Mouse (Mus musculus) adrenal gland, postnatal 4 days (tissue): Measurements from ENCODE around the gene Slit3. TPM values are rescaled to one million over a fixed set of nuclear protein-coding genes. Genes with fewer than 3 reads are reported as not detected.
A peak's percentile ranks its signal among the peaks of the same experiment; 100 is the strongest.

ENCODE experiments used
- DNase-seq, 2 experiments: peaks; one replicate each; pipeline ENCODE4 v3.0.0; 2021 to 2022; ENCODE audit warnings: low spot score in 2 of 2, mixed read lengths in 2 of 2
- total RNA-seq, 2 experiments: library from RNA; stranded (reverse); gene quantifications; 2 replicates each; pipeline ENCODE4 v1.2.3; 2021

Gene Slit3
- total RNA-seq, 2 experiments from 2014 or later: 60.3 to 62.2 TPM

DNA sequence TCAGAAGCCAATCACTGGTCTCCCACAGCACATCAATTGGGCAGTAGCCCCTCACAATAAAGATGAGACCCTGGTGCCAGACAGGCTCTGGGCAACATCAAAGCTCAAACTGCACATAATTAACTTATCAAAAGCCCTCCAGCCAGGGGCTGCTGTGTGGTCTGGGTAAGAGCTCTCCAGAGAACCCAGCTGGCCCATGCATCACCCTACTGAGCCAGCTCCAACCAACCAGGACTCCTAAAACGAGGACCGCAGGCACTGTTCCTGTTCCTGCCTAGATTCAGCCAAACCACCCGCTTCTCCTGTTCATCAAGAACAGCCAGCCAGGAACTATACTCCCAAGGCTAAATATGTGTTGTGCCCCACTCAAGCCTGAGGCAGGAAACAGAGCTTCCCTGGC lies 549.7 kb downstream of the Slit3 start:
- DNase-seq: no peak

DNA sequence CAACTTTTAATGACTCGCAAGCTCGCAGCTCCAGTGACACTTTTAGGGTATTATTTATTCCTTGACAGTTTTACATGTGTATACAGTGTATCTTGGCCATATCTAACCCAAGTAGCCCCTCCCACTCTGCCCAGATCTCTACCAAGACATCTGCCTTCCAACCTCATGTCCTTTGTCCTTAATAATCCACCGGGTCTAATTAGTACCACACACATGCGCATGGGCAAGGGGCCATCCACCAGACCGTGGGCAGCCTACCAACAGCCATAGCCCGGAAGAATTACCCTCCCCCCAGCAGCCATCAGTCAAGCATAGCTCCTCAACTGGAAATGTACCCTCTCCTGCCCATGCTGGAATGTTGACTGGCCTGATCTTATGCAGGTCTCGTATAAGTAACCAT lies 552.0 kb downstream of the Slit3 start:
- DNase-seq: no peak

DNA sequence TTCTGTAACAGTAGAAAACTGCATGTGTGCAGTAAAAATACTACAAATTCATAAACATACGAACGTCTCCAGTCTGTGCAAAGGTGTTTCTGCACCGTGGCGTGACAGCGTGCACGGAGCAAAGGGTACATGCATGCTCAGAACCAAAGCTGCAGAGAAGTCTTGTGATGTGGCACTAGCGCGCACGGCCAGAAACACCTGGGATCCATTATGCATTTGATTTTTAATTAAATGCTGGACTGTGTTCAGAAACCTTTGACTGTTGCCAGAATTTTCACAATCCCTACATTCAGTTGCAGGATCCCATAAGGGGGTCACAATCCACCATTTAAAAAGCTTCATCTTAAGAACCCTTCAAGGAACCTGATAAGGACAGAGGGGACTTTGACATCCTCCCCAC lies 553.2 kb downstream of the Slit3 start:
- no peak for DNase-seq

DNA sequence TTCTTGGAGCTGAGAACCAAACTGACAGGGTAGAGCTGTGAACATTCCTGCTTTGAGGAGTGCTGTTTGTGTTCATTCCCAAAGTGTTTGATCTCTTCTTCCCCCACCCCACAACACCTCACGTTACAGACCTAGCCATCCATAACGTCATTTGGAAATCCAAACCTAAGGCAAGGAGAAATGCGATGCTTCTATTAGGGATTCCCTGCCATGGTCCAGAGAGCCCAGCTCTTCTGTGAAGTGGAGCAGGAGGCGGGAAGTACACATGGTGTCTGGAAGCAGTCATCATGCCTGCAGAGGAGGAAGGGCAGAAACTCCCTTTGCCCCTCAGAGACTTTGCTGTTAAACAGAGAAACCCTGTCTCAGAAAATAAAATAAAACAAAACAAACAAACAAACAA lies 555.7 kb downstream of the Slit3 start:
- no peak for DNase-seq

DNA sequence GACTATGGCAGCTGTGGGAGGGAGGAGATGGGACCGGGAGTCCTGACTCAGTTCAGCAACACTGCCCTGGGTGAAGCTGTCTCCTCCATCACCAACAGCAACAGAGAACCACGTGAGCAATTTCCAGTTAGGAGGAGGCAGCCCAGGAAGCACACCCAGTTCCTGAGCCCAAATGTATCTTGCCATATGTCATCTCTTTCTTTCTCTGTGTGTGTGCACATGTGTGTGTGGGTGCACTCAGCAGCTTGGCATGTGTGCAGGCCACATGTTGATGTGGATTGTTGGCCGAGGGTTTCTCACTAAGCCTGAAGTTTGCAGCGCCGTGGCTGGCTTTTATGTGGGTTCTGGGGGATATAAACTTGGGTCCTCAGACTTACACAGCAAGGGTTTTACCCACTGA lies 559.0 kb downstream of the Slit3 start:
- DNase-seq: no peak

DNA sequence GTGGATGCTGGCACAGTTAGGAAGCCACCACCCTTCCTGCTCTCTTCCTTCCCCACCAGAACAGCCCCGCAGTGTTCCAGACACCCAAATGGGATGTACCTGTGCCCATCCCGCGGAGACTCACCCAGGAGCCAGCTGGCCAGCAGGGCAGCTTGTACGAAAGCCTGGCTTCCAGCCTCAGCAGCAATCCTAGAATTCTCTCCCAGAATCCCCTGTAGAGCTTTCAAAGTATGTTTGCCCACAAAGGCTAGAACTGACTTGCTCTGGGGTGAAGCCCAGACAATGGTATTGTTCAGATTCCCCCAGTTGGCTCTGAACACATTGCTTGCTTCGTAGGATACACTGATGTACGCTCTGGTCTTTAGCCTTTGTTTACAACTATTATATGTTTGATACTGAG lies 566.3 kb downstream of the Slit3 start:
- DNase-seq: no peak

DNA sequence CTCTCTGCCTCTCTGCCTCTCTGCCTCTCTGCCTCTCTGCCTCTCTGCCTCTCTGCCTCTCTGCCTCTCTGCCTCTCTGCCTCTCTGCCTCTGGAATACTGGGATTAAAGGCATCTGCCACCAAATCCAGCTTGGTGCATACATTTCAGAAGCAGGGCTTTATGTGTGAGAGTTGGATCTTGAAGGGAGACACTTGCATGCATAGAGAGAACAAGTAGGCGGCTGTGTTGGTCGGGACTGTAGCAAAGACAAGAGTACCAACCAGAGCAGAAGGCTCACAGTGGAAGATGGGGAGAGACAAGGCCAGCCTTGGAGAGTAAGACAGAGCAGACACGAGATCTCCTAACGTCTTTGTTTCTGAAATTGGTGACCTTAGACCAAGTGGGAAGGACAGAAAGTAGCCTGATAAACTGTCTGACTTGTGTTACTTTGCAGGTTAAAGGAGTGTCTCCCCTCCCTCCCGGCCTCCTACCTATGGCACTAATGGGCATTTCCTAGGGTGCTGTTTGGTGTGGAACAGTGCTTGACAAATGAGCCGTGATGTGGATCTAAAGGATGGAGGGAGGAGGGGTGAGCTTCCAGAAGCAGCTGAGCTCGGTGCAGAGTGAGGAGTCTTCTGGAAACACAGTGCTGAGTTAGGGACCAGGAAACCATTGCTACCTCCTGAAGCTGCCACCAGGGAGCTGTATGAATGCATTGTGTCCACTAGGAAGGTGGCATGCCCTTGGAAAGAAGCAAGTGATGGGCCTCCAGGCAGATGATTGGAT lies 569.7 kb downstream of the Slit3 start:
- no peak for DNase-seq

DNA sequence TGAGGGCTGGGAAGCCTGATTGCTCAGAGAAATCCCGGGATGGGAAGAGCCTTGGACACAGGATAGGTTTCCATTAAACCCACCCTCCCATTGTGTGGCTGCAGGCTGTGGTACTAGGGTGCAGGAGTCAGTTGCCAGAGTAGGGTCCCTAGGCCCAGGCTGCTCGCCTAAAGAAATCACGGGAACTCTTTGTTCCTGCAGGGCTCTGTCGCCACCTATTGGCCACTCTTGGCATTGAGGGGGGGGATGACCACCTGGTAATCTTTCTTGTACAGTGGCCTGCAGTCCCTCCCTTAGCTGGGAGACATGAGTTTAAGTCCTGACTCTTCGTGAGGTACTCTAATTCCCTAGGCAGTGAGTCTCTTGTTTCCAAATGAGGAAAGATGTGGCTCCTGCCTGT lies 572.1 kb downstream of the Slit3 start:
- peak in 1 of 2 experiments; percentile 47 for DNase-seq

DNA sequence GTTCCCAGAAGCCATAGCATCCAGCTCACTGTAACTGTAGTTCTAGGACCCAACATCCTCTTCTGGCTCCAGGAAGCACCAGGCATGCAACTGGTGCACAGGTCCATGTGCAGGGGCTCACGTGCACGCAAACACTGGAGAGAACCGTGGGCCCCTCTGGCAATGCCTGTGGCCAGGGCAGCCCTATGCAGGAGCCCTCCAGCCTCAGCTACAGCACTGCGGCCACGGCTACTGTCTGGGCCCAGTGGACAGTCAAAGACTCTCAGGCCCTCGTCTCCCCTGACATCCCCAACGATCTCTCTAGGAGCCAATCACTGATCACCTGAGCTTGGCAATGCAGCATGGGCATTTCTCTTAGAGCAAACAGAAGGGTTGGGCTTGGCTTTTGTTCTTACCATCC lies 572.6 kb downstream of the Slit3 start:
- DNase-seq: no peak

DNA sequence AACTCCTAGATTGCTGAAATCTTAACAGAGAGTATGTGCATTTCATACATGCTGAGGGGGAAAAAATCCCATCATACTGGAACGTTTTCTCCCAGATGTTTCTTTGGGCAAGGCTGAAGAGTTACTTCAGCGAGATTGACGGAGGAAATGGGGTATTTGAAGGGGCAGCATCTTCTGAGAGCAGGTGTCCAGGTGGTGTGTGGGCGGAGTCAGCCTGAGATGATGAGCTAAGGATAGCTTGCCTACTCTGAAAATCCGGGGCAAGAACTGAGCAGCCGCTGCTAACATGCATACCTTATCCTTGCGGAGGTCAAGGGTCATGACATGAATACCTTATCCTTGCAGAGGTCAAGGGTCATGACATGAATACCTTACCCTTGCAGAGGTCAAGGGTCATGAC lies 576.5 kb downstream of the Slit3 start:
- DNase-seq: no peak

DNA sequence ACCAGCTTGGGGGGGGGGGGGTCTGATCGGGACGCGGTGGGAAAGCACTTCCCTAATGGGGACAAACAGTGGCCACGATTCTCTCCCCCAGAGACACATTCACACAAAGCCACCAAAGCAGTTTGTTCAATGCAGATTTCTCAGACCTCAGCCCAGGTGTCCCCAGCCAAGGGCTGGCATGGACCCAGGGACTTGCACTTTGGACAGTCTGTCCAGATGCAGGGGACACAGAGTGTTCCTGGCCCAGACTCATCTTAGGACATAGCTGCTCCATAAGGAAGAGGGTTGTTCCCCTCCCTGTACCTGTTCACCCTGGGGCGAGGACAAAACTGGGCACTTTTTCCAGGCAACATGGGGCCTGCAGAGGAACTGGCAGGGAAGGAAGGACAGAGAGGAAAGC lies 577.9 kb downstream of the Slit3 start:
- DNase-seq: no peak

DNA sequence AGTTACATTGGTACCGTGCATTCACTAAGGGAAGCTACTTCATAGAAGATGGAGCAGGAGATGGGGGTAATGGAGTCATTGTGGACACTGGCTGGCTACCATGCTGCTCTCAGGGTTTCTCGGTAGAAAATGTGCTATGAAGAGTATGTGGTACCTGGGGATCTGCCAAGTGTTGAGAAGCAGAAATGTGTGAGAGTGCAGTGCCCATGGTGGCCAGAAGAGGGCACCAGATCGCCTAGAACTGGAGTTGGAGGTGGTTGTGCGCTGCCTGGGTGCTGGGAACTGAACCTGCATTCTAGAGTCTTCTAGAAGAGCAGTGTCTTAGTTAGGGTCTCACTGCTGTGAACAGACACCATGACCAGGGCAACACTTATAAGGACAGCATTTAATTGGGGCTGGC lies 582.4 kb downstream of the Slit3 start:
- DNase-seq: no peak

DNA sequence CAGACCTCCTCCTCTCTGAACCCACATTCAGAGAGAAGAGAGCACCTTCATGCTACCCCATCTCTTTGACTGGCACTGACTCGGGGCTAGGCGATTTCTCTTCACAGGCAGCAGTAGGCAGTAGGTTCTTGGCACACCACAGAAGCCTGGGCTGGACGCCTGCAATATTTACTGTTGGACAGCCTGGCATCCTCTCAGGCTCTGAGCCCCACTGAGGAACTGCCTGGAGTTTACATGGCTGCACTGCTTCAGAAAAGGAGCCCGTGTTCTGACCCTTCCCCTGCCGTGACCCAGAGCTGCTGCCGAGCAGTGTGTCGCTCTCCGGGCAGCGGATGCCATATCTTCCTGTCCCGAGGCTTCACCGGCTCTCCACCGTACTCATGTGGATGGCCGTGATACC lies 583.4 kb downstream of the Slit3 start:
- DNase-seq: no peak

DNA sequence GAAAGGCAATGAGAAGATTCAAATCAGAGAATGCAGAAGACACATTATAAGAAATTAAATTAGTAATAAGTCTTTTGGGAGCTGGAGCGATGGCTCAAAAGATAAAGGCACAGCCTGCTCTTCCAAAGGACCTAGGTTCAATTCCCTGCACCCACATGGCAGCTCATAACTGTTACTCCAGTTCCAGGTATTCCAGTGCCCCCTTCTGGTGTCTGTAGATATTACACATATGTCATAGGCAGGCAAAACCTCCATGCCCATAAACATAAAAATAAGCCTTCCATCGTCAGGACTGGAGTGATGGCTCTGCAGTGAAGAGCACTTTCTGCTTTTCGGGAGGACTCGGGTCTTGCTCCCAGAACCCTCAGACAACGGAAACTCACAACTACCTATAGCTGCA lies 583.9 kb downstream of the Slit3 start:
- DNase-seq: no peak

DNA sequence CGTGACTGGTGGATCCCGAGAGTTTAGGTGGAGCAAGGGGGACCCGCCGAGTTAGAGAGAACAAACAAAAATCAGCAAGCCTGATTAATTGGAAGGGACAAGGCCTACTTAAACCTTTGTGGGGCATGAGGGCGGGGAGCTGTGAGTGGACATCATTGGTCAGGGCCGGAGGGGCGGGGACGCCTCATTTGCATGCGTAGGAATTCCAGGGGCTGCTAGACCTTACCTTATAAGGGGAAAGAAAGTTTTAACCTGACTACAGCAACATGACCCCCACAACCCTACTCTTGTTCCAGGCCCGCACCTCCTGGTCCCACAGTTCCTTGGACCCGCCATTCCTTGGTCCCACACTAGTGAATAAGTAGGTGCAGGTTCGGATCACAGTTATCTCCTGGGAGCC lies 586.4 kb downstream of the Slit3 start:
- DNase-seq: no peak

DNA sequence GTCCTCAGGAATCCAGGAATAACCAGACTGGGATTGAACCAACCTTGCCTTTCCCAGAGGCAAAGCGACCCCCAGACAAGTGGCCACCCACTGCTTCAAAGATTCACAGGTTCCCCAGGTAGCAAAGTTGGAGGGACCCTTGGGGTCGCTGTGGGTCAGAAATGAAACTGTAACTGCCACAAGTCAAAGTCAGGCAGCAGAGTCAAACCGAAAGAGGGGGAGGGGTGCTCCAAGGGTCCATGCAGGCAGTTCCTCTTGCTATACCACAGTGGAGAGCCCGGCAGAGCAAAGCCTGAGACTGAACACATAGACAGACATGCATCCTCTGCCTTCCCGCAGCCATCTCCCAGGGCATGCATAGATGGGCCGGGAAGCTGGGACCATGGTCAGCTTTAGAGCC lies 590.3 kb downstream of the Slit3 start:
- no peak for DNase-seq

DNA sequence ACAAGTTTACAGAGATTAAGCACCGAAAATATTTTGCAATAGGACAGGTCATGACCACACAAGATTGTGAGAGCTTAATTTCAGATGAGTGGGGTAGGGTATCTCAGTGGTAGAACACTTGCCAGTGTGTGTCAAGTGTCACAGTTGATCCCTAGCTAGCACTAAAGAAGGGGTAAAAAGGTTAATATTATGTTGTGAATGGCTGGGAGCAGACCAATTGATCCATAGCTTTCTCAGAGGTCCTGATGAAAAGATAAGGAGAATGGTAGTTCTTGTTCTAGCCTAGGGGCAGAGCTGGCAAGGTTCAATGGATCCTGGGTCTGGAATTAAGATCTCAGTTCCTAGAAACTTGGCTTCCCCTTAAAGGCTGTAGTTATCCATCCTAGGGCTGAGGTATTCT lies 597.9 kb downstream of the Slit3 start:
- DNase-seq: no peak

DNA sequence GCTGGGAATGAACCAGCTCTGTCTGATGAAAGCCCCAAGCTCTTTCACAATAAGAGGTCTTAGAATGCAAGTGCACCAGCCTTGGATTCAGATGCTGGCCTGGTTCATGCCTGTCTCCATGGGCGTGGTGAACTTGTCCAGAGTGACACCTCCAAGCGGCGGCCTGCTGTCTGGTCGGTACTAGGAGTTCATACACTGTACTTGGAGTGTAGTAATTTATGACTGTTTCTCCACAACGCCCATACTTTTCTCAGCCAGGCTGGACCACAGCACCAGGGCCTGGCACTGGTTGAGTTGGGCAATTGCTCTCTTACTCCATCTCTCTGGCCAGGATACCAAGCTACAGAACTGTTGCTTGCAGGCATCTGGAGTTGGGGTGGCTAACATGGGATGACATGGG lies 602.9 kb downstream of the Slit3 start:
- DNase-seq: no peak

DNA sequence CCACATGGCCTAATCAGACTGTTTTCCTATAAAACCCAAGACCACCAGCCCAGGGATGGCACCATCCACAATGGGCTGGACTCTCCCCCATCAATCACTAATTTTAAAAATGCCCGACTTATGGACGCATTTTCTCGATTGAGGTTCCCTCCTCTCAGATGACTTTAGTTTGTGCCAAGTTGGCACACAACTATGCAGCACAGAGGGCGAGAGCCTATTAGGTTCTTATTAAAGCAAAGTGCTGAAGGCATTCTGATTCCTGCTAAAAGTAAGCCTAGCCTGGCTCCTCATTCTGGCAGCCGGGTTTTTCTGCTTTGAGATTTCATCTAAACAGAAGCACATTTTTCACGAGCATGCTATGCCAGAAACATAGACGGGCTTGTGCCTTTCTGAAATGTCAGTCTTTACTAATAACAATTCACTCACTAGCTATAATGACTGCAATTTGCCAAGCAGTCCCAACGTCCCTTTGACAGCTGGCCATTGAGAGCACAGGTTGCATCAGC lies 605.4 kb downstream of the Slit3 start:
- no peak for DNase-seq

DNA sequence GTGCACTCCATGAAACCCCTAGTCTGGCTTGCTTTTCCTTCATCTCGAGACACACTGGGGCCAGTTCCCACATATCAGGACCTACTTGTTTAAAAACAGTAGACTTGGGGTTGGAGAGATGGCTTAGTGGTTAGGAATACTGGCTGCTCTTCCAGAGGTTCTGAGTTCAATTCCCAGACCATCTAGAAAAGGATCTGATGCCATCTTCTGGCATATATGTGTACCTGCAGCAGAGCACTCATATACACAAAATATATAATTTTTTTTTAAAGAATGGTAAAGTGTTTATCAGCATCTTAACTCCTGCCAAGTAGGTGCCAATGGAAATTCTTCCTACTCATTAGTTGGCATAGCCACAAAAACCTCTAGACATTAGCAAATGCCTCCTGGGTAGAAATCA lies 607.2 kb downstream of the Slit3 start:
- no peak for DNase-seq

DNA sequence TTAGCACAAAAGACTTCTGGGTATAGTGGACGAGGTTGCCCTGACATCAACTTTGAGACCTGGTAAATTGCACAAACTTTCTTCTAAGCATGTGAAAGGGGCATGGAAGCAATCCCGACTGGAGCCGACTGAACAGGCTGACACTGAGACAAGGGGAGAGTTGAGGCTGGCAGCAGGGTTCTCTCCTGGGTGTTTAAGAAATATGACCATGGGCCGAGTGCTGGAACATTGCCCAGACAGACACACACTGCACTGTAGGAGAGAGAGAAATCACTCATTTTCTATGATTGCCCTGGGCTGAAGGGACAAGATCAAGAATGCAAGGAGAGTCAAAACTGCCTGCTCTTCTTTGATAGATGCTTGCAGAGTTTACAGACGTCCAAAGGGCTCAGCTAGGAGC lies 608.2 kb downstream of the Slit3 start:
- DNase-seq: peak; percentile 12 to 25

DNA sequence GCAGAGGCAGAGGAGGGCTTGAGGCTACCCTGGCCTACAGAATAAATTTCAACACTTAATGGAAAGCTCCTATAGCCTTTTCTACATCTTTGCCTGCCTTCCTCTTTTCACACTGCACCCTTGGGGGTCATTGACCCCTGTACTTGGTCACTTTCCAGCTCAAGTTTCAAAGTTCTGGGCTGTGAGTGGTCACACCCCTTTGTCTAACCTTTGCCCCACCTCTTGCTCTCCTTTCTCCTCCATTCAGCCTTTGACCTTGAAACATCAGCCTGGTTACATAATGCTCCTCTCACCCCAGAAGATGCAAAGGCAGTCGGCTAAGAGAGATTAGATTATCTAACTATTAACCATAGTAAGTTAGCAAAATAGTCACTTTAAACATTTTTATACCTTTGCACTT lies 611.3 kb downstream of the Slit3 start:
- DNase-seq: no peak

DNA sequence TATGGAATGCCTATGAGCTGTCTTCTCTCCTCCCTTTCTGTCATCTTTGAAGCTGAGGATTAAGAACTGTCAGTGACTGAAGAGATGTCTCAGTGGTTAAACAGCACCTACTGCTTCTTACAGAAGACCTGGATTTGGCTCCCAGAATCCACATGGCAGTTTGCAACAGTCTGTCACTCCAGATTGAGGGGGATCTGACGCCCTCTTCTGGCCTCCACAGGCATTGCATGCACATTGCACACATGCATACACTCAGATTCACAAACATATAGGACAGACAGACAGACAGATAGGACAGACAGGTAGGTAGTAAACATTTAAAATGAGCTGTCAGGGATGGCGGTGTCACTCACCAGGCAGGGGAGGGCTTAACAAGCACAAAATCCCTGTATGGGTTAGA lies 615.8 kb downstream of the Slit3 start:
- no peak for DNase-seq

DNA sequence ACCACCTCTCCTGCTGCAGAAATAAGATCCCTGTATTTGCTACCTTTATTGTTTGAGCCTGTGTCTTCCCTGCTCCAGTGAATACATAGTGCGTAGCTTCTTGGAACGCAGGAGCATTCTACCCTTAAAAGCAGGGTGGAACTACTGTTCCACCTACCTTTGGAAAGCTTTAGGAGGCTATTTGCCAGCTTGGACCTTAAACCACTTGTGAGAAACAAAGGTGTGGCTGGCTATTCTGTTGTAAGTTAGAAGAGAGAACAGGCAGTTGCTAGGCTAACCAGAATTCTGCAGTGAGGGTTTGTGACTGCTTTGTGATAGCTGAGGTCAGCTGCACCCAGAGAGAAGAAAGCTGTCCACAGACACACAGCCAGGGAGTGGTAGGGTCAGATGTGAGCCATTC lies 616.2 kb downstream of the Slit3 start:
- DNase-seq: no peak
